Mouse (Mus musculus): Measurements from ENCODE around the gene Trnau1ap.

DNA sequence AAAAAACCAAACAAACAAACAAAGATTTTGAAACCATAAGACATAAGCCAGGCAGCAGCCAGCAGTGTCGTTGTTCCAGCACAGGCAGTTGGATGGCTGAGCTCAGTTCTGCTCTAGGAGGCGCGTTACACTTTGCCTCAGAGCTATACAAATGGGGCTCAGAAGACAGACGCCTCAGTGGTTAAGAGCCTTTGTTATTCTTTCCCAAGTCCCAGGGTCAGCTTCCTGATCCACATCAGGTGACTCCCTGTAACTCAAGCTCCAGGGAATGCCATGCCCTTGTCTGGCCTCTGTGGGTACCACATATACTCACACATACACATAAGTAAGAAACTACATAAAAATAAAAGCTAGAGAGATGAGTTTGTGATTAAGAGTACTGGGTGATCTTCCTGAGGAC lies 38.3 kb downstream of the Trnau1ap start:
- TF ChIP-seq POLR2A (IDR thresholded peaks at IDR 0.05; ENCODE audit: borderline replicate concordance, insufficient read depth, low read length) (no peak), CTCF (IDR thresholded peaks at IDR 0.05; ENCODE audit: borderline replicate concordance, insufficient read depth, low read depth, low read length) (no peak)

Data from cerebellum, adult 2 months (tissue).